Comparison of ENCODE assay signal across 9 mouse cellular contexts in the genomic region with DNA sequence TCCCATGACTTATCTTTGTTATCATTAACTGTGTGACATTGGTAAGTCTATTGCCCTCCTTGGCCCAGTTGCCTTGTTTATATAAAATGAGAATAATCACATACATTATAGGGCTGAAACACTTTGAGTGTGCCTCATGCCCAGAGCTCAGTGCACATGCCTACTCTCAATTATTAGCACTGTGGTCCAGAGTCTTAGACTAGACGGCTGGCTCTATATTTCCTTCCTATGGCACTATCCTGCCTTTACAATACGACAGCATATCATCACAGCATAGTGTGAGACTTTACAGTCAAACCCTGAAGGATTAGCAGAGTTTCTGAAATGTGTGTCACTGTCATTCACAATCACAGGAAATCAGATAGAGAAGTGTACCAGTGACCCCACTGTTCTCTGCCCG. TPM values are rescaled to one million over a fixed set of nuclear protein-coding genes. Genes with fewer than 3 reads are reported as not detected.
DNase-seq lines count a peak whose midpoint lies in the region; ATAC-seq lines count a peak whose summit lies in the region.
"Had no signal": no experiment of that assay in that cellular context is flagged by ENCODE, and none has a peak within 500 bp of the region (broad histone marks: within the 10 kb centered on the region; RNA-seq: fewer than 3 reads in every experiment).

No protein-coding gene starts in this region.

- H3K9ac ChIP-seq in midbrain, embryonic 11.5 days (ENCODE audit: low read length): no peak overlapping the region

- peaks cover 33% of the 10 kb centered on the region for H3K4me1 ChIP-seq in heart, embryonic 10.5 days
- no peaks in the 10 kb centered on the region for H3K4me1 ChIP-seq in brown adipose tissue, adult 24 weeks (ENCODE audit: control insufficient read depth, insufficient read depth, insufficient read length, low read length)
- H3K4me1 ChIP-seq in hindbrain, embryonic 10.5 days (replicated peaks): peaks cover 43% of the 10 kb centered on the region
- peaks cover 3% of the 10 kb centered on the region; the same call in 1 of the 2 replicates for H3K4me1 ChIP-seq in midbrain, embryonic 11.5 days (ENCODE audit: control insufficient read depth, insufficient read depth, low read length)

- no peaks in the 10 kb centered on the region for H3K9me3 ChIP-seq in heart, embryonic 10.5 days
- no peaks in the 10 kb centered on the region for H3K9me3 ChIP-seq in hindbrain, embryonic 10.5 days
- H3K9me3 ChIP-seq in midbrain, embryonic 11.5 days (ENCODE audit: control insufficient read depth, low read length): no peaks in the 10 kb centered on the region

- H3K4me2 ChIP-seq in midbrain, embryonic 11.5 days: peak overlapping the region; percentile 25

- 4% methylated on average over 3 of the region's 3 CpGs for WGBS in heart, embryonic 10.5 days
- WGBS in hindbrain, embryonic 10.5 days: 21% methylated on average over 3 of the region's 3 CpGs
- 29% methylated on average over 3 of the region's 3 CpGs for WGBS in midbrain, embryonic 11.5 days

- H3K27me3 ChIP-seq in heart, embryonic 10.5 days (ENCODE audit: insufficient read depth, poor library complexity, severe bottlenecking): peaks cover 18% of the 10 kb centered on the region; the same call in 1 of the 2 replicates
- peaks cover 57% of the 10 kb centered on the region for H3K27me3 ChIP-seq in hindbrain, embryonic 10.5 days (ENCODE audit: insufficient read depth, poor library complexity, severe bottlenecking)
- H3K27me3 ChIP-seq in midbrain, embryonic 11.5 days (ENCODE audit: control insufficient read depth, insufficient read depth, low read length): peaks cover 25% of the 10 kb centered on the region

- H3K27ac ChIP-seq in heart, embryonic 10.5 days: peak overlapping the region; percentile 77
- peak overlapping the region; percentile 5 for H3K27ac ChIP-seq in brown adipose tissue, adult 24 weeks (replicated peaks; ENCODE audit: low read depth, low read length)
- H3K27ac ChIP-seq in hindbrain, embryonic 10.5 days: 0 out of 2 replicates have a peak overlapping the region, but pooled peaks have one; percentile 64
- H3K27ac ChIP-seq in midbrain, embryonic 11.5 days (ENCODE audit: low read depth, low read length): no peak overlapping the region
- H3K27ac ChIP-seq: macrophage had no signal

- no peaks in the 10 kb centered on the region for H3K36me3 ChIP-seq in heart, embryonic 10.5 days
- no peaks in the 10 kb centered on the region for H3K36me3 ChIP-seq in hindbrain, embryonic 10.5 days
- H3K36me3 ChIP-seq in midbrain, embryonic 11.5 days (ENCODE audit: control insufficient read depth, insufficient read depth, low read length): no peaks in the 10 kb centered on the region

- no peak for ATAC-seq in midbrain, embryonic 11.5 days (ENCODE audit: low FRiP score)
- no peak for ATAC-seq in activated CD4-positive, CD25-positive, alpha-beta regulatory T cell, adult 4 months

- DNase-seq in heart, embryonic 10.5 days (ENCODE audit: low spot score): no peak
- no peak for DNase-seq in heart, adult 9 months (ENCODE audit: low spot score in 2 of 2)
- no peak for DNase-seq in hindbrain, embryonic 10.5 days (ENCODE audit: low spot score)
- no peak for DNase-seq in midbrain, embryonic 11.5 days (ENCODE audit: low spot score, missing footprints)
- no peak for DNase-seq in embryo, embryonic 10.5 days (ENCODE audit: low spot score)
- DNase-seq in c-Kit-positive CD71-positive TER-119-positive erythroid progenitor cells, embryonic 14.5 days (ENCODE audit: low spot score): no peak

- peak overlapping the region; percentile 44 for H3K4me3 ChIP-seq in heart, embryonic 10.5 days
- no peak overlapping the region for H3K4me3 ChIP-seq in brown adipose tissue, adult 24 weeks (ENCODE audit: insufficient read depth, low read depth, low read length)
- peak overlapping the region; percentile 39; the same call in 1 of the 2 replicates for H3K4me3 ChIP-seq in hindbrain, embryonic 10.5 days
- no peak overlapping the region; the same call in 1 of the 2 replicates for H3K4me3 ChIP-seq in midbrain, embryonic 11.5 days (ENCODE audit: low read depth, low read length)

RNA-seq across cellular contexts. Expression of gene Ube2u, which starts 48.4 kb away (rescaled TPM):
- 0.30 TPM in 2 replicates for polyA plus RNA-seq in heart, embryonic 10.5 days (2016; fragmentation: Nextera tagmentation; extraction: Ambion mirVana)
- not detected in 2 replicates for polyA plus RNA-seq in brown adipose tissue, adult 24 weeks (2012; ENCODE audit: insufficient read depth, insufficient read length, missing spikeins)
- polyA plus RNA-seq in hindbrain, embryonic 10.5 days (2016; fragmentation: Nextera tagmentation; extraction: Ambion mirVana): 0.82 and 1.3 TPM in 2 replicates
- 0.42 and 0.69 TPM in 2 replicates for polyA plus RNA-seq in midbrain, embryonic 11.5 days (2014; fragmentation: Nextera tagmentation; extraction: Ambion mirVana)
- polyA plus RNA-seq in activated CD4-positive, CD25-positive, alpha-beta regulatory T cell, adult 4 months (2017; shearing (Covaris generic)): not detected
- polyA plus RNA-seq: macrophage had no signal

Comparison
In these comparisons a context has a peak if more than half of its experiments do, and no peak if none do; other contexts are left out.
1. H3K4me3 ChIP-seq: peak in heart, embryonic 10.5 days (single experiment) and hindbrain, embryonic 10.5 days (single experiment); none in brown adipose tissue, adult 24 weeks (single experiment) and midbrain, embryonic 11.5 days (single experiment).